Mouse (Mus musculus) left cerebral cortex, postnatal 25 days (tissue): ENCODE results near the gene Fnbp1l. TPM values are rescaled to one million over a fixed set of nuclear protein-coding genes. Genes with fewer than 3 reads are reported as not detected.

Source experiments
- DNase-seq, 2 experiments: peaks; one replicate each; pipeline ENCODE4 v3.0.0; 2022; ENCODE audit warnings: low spot score in 2 of 2, mixed read lengths in 1 of 2
- intact Hi-C: fragments of 180-260 bp; cut with DNase I; formaldehyde crosslinking; loops from one replicate; pipeline ENCODE4 v1.15.1; 2025
- microRNA-seq, 2 experiments: library from miRNA; unstranded; fragments of <30 nt; microRNA quantifications; one replicate each; pipeline ENCODE4 v1.2.0; 2022
- total RNA-seq, 2 experiments: library from RNA; stranded (reverse); gene quantifications; 2 replicates each; pipeline ENCODE4 v1.2.3; 2021

The Fnbp1l gene
- total RNA-seq, 2 experiments from 2014 or later, result 110 to 118 TPM

GRCm38 (mm10) chr3:122507826-122508225, 111.7 kb downstream of the Fnbp1l start:
- DNase-seq, result no peak
- intact Hi-C loops, result loop anchor here (2.0 kb wide), 1 partner anchor 131 kb away; no protein-coding TSS in a partner anchor

GRCm38 (mm10) chr3:122506343-122506916, 113.1 kb downstream of the Fnbp1l start:
- DNase-seq, result peak; percentile 55 to 91
- intact Hi-C loops, result no loop called here

DNA sequence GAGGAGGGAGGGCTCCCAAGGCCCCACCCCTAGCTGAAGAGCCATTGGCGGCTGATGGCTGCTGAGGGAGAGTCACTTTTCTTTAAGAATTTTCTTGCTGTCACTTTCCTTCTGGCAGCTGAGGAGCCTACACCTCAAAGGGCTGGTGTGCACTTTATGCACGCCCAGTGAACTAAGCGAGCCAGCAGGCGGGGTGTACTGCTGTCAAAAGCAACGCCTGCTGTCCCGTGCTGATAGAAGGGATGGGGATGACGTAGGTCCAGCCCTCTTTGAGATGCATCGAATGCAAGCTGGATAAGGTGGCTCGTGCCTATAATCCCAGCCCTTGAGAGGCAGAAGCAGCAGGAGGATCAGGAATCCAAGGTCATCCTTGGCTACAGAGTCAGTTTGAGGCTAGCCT, 118.6 kb downstream of the Fnbp1l start:
- intact Hi-C loops, result no loop called here

DNA sequence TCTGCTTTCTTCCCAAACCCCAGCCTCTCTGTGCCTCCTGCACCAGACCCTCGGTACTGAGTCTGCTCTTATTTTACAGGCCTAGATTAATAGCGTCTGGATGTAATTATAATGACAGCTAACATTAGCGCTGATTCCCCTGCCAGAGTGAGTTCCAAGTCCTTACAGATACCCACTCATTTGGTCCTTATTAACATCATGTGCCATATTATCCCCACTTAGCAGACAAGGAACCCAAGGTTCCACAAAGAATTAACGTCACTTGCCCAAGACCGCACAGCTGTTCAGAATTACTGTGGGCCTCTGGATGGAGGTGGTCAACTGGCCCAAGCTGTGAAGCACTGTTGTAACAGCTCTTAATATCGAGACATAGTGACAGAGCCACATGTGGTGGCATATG, 119.9 kb downstream of the Fnbp1l start:
- no peak for DNase-seq
- intact Hi-C loops, result no loop called here

More for the DNA sequence above, 118.6 kb downstream of the Fnbp1l start:
- no peak for DNase-seq

DNA sequence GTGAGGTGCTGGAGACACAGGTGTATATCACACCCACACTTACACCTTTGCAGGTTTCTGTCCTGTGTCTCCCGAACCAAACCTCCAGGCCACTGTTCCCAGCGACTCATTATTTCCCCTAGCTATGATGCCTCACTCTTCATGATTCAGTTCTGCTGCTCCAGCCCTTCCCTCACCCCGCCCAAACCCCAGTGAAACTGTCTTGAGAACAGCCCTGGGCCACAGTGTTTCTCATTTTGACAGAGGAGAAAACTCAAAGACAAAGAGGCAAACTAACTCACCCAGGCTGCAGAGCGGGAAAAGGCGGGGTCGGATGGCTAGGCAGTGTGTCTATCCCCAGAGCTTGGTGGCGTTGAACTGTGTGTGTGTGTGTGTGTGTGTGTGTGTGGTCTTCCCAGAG, 121.0 kb downstream of the Fnbp1l start:
- intact Hi-C loops, result no loop called here
- DNase-seq, result no peak

DNA sequence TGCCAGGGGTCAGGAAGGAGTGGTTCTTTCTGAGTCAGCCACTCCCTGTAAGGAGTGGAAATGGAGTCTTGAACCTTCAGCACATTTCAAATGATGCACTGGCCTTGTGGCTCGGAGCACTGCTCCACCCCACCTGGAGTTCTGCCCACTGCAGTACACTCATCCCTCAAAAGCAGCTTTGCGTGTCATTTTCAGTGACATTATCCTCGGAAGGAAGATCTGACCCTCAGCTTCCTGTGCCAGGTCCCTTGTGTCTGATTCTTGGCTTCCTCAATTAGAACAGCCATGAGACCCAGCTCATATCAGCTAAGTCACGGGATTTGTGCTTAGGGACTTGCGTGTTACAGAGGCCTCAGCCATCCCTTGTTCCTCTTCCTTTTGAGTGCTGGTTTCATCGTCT, 121.6 kb downstream of the Fnbp1l start:
- DNase-seq, result no peak
- intact Hi-C loops, result no loop called here

DNA sequence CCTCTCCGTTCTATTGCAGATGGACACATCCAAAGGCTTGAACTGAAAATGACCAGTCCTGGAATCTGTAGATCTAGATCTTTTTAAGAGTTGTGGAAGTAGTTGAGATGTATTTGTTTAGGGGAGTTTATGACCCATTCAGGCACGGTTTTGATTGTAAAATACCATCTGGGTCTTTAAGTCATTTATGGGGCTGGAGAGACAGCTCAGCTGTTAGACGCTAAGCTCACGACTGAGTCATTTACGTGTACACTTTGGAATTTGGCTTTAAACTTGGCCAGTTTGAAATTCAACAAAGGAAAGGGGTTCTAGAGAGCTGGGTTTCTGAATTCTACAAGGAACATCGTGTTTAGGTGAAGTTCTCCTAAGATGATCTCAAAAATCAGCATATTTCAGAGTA, 124.8 kb downstream of the Fnbp1l start:
- intact Hi-C loops, result no loop called here
- no peak for DNase-seq

DNA sequence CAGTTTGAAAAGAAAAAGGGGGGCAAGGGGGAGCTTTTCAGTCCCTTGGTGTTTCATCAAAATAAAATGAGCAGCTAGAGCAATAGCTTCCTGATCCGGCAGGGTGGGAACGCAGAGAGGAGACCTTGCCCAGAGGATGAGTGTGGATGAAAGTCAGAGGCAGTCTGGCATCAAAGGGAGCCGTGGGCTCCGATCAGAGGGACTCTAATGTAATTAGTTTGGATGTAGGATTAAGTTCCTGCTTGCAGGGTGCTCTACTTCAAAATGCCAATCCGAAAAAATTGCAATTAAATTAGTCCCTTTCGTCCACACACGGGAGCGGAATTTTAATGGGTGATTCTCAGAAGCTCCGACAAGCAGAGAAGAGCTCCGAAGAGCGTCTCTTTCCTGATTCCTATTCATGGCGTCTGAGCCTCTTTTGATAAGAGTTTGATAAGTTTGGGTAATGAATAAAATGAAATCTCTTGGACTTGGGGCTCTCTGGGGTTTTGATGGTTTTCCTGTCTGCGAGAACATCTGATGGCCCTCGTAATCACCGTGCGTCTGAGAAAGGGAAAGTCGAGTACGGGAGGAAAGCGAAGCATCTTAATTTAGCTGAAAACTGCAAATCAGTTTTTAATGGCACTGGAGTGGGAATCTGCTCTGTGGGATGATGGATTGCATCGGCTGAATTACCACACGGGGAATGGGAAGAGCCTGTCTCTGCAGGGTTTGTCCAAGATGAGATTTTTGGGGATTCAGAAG, 126.5 kb downstream of the Fnbp1l start:
- intact Hi-C loops, result no loop called here
- peak in 1 of 2 experiments; percentile 51 for DNase-seq

DNA sequence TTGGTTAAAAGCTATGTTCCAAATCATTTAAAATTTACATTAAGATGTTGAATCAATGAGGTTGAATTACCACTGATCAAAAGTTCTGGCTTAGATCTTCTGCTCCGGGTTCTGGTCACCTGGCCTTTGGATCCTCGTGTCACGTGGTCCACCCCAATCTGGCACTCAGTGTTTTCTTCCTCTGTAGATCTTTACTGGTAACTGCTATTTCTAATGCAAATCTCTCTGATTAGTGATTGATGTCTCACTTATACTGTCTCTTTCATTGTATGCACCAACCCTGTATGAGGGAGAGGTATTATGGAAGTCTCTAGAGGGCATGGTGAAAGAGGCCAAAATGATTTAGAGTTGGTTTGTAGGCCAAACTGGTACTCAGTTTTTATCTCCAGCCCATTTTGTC, 127.5 kb downstream of the Fnbp1l start:
- no peak for DNase-seq
- intact Hi-C loops, result no loop called here

- DNase-seq, result peak in 1 of 2 experiments; percentile 94
- intact Hi-C loops, result no loop called here
These were observed 128.9 kb downstream of the Fnbp1l start for GRCm38 (mm10) chr3:122490574-122490973.

Small RNAs within 50 kb of the gene (microRNA-seq; reads per million reads assigned to microRNA genes)
- gene Mir7657, result 0 reads per million in 2 experiments

Other genes with a start within 250 kb of the Fnbp1l start
- 10 to 100 TPM; 12.6 to 13.3 TPM for gene Pde5a, start 109.2 kb upstream of the Fnbp1l start, total RNA-seq